Mouse (Mus musculus): ENCODE data around the gene Nsrp1. TPM values are rescaled to one million over a fixed set of nuclear protein-coding genes. Genes with fewer than 3 reads are reported as not detected.
A peak's percentile ranks its signal among the peaks of the same experiment; 100 is the strongest.

Nsrp1 gene
- total RNA-seq, 1 experiment from 2014 or later = 27.9 TPM

DNA sequence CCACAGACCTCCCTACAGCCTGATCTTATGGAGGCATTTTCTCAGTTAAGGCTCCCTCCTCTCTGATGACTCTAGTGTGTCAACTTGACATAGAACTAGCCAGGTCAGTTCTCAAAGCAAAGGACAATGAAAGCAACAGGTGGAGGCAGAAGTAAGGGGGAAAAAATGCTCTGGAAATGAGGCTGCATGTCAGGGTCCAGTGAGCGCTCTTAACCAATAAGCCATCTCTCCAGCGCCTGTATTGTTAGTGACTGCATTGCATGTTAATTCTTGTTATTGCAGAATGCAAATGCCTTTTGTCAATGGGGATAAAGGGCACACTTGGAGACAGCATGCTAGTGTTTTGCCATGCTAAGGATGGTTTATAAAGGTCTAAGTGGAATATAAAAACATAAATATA is 35.4 kb downstream of the Nsrp1 start:
- no peak for DNase-seq

DNA sequence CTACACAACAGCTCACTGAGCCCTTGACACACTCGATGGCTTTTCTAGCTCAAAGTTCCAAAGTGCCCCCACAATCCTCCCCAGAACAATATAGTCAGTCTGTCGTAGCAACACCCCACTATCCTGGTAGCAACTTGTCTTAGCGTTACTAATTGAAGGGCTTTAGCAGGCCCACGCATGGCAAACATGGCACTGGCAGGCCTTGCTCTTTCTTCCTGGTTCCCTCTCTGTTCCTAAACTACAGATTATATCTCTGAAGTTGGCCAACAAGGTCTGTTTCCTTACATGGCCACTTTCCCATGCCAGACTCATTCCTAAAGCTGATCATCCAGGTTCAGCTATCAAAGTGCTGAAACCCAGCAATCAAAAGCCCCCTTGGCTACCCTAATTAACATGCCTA is 36.3 kb downstream of the Nsrp1 start:
- DNase-seq = no peak

DNA sequence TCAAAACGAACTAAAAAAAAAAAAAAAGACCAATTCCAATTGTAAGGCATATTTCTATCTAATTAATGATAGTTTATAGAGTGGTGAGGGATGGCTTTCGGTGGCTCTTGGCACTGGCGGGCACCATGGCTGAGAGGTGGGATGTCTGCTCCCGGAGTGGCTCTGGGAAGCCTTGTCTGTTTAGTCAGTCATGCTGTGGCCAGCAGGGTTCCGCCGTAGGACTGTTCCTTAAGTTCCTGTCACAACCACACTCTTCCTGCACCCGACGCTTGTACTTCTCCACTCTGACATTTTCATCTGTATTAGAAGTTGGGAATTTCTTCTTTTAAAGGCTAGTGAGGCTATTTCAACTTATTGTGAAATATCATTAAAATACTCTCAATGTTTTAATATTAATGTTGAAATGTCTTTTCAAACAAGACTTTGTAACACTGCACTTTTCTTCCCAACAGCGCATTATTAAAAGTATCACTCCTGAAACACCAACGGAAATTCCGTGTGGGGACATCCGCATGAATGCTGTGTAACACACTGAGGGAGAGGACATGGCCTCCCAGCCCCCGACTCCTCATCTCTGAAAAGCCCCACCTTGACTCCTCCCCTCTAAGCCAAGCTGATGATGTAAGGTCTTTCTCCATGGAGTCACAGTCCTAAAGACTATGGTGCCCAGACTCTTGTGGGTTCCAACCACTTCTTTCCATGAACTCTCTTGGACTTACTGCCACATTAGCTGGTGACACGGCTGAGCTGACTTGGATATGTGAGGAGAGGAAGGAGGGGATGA is 46.9 kb downstream of the Nsrp1 start:
- no peak for DNase-seq

DNA sequence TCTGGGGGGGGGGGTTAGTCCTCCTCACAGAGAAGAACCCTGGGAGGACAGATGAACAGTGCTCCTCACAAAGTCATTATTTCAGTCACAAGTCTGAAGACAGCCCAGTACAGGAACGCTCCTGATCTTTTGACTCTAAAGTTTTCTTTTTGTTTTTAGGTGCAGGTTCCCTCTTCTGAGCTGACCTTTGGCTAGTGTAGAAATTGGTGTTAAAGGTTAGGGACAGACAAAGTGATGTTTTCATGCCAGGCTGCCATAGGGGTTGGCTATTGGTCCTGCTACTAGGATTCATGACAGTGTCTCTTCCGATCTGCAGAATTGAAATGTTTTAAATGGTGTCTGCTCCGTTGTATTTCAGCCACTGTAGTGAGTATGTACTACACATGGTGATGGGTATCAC is 50.1 kb downstream of the Nsrp1 start:
- no peak for DNase-seq

DNA sequence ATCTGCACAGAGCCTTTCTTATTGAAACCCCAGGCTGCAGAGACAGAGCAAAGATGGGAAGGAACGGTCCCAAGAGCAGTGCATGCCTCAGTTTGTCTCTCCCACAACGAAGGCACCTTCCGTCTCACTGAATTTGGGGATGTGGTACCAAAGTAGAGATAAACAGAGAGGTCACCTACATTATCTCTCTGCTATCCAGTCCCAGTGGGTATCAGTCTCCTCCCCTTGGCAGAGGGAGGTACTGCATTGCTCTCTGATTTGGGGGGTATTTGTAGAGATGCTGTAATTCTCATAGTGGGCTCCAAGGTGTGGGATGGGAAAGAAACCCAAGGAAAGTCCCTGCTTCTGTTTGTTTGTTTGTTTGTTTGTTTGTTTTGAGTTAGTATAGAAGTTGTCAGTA is 51.7 kb downstream of the Nsrp1 start:
- no peak for DNase-seq

DNA sequence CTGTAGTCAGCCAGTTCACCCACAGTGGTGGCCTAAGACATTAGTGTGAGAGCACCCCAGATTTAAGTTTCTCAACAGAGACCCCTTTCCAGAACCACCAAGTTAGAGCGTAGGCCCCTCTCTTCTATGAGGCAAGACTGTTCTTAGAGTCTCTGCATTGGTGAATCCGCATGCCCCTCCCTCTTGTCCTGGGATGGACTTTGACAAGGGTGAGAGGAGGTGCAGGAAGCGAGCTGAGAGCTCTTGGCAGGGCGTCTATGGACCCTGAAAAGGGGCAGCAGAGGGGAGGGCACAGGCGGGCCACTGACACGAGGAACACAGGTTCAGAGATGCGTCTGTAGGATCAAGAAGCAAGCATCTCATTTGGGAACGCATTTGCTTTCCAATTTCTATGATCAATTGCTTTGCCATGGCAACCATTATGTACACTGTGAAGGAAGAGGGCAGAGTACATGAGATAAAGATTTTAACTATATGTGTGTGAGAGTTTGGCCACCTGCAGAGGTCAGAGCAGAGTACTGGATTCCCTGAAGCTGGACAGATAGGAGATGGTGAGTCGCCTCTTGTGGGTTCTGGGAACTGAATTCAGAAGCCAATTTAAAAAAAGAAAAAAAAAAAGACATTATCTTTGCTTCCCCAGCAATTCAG is 56.4 kb downstream of the Nsrp1 start:
- no peak for DNase-seq

DNA sequence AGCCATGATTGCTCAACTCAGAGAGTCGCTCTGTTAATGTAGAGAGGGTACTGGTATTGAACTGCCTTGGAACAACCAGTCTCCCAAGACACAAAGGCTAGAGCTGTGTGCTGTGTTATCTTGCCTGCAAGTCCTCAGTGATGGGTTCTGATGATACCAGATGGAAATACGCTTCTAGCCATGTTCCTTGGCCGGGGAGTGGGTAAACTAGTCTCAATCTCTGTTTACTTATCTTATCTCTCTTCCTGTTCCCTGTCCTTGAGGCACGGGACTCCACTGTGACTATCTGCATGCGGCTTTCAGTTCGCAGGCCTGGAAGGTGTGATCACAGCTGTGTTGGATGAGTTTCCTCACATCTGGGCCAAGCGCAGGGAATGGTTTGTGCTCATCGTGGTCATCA is 58.7 kb downstream of the Nsrp1 start:
- no peak for DNase-seq

DNA sequence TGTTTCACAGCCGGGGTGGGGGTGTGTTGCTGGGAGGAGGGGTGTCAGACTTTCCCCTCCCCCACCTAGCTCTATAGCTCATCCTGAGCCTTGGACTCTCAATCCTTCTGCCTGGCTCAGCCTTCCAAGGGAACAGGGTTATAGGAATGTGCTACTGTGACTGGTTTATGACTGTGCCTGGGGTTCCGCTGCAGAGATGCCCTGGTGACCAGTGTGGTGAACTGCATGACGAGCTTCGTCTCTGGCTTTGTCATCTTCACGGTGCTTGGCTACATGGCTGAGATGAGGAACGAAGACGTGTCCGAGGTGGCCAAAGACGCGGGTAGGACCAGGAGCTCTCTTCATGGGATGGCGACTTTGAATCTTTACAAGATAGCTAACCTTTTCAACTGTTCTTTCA is 60.2 kb downstream of the Nsrp1 start:
- DNase-seq = no peak

DNA sequence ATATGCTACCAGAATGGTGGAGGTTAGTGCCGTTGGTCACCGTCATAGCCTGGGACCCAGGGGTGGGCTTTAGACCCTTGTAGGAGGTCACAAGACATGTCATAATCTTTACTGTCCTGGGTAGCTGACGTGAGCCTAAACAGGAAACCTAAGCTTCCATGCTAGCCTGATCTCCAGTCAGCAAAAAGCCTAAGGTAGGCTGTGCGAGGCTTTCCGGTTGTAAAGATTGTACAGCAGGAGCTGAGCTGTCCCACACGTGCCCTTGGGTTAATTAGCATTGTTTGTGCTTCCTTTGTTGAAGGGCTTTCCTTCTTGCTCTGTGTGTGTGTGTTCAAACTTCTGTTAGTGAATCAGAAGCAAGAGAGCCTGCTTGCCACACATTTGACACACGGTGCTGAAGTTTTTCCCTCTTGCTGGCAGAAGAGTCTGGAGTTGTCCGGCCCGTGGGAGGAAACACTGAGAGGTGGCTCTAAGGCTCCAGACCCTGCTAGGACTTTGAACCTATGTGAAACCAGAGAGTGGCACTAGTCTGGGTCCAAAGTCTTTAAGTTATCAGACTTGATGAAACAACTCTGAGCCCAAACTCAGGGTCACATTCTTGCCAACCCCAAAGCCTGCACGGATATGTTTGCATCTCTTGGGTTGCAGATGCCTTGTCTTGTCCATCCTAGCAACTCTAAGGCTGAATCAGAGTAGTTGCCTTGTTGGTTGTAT is 67.3 kb downstream of the Nsrp1 start:
- DNase-seq = no peak

DNA sequence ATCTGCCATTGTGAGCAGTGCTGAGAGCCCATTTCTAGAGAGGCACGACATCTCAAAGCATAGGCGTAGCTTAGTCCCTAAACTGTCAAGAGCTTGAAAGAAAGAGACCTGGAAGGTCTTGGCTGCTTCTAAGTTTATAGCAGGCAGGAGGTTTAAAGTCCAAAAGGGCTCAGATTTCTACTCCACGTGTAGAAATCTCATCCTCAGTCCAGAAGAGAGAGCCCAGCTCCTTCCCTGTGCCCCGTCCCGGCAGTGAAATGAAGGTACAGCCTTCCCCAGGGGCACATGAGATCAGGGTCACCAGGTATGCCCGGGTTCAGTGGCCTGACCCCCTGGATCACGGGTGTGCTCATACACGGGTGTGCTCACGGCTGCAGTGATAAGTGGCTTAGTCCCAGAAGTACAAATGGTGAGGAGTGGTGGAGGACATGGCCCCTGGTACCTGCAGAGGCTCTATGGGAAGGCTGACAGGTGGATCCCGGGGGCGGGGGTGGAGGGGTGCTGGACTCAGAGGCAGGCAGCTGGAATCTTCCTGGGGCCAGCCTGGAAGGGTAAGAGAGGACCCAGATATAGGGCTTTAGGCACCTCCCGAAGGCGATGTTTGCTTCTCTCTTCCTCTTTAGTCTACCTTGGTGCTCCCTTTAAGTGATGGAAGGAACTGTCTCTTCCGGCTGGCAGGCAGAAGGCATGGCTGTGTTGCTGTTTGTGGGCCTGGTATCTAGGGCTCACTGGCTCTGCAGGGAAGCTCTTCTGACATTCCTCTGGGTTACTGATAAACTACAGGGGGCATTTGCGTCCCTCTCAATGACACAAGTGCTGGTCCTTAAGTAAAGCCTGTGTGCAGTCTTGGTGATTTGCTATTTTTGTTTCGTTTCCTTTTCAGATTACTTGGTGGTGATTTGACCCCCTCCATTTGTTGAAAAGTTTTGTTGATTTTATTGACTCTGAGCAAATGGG is 68.9 kb downstream of the Nsrp1 start:
- no peak for DNase-seq

DNA sequence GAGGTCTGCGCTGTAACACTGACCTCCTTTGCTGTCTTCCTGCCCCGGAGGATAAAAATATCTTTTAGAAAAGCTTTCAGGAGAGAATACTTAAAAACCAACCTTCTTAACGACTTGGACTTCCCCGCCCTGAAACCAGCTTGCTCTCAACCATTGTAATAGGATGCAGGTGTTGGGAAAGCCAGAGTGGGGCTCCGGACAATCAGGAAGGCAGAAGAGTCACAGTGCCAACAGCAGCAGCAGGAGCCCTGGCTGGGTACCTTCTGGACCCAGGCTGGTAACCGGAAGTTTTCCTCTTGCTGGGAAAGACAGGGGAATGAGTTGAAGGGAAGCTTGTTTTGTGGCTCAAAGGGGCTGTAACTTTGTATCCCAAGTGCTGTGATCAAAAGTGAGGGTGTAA is 71.6 kb downstream of the Nsrp1 start:
- no peak for DNase-seq

DNA sequence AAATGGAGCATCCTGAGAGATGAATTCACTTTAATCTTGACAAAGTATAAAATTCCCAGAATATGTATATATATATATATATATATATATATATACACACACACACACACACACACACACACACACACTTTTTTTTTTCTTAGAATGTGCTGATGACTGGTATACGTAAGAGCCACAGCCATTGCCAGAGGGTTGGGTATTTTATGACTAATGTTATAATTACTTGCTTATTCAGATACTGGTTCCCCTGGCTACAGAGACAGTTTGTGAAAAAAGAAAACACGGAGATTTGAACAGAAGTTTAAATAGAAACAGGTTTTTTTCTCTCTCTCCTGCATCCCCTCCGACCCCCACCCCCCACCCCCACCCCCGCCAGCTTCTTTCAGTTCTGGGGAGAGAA is 72.4 kb downstream of the Nsrp1 start:
- no peak for DNase-seq

DNA sequence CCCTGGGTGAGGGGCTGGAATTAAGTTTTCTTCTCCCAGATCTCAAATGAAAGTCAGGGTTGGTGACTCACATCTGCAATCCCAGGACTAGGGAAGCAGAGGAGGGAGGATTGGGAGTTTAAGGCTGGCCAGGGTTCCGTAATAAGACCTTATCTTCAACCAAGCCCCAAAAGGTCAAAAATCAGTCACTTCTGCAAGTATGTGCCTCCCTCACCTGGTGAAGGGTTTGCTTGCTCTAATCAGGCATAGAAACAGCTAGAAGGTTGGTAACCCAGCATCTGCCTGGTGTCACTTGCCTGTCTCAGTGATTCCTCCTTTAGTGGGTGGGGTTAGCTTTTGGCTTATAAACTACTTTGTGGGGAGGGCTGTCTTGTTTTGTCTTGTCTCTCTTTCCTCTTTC is 75.9 kb downstream of the Nsrp1 start:
- DNase-seq = no peak

DNA sequence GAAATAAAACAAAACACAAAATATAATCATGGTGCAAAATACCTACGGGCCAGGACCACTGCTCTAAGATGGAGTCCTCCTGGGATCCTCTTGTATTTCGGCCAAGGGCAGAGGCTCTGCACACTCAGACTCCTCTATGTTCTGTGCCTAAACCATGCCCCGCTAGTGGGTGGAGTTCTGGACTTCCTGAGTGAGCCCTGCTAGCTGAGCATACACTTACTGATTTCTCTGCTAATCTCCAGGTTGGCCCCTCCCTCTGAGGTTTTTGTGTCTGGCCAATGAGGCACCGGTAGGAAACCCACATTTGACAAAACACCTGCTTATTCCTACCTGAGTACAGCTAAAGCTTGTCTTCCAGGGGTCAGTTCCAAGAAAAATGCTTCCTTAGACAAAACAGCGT is 77.5 kb downstream of the Nsrp1 start:
- DNase-seq = no peak

DNA sequence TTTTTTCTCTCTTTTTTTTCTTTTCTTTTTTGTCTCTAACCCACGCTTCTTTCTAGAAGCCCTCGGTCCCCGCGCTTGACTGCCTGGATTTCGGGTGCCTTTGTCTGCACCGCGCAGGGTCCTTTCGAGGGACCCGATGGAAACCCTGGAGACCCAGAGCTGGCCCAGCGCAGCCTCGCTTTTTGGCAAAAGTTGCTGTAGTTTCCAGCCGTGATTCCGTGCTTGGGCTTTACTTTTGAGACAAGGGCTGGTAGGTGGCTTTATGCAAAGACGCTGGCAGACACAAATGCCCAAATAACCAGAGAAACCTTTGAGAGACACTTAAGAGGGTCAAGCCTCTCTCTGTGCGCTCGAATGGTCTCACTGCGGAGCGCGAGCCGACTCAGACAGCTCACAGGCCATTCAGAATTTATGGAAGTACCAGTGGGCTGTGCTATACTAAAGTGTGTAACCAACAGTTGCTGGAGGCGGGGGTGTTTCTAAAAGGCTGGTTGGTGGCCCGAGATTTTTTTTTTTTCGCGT is 79.5 kb downstream of the Nsrp1 start:
- DNase-seq = no peak

DNA sequence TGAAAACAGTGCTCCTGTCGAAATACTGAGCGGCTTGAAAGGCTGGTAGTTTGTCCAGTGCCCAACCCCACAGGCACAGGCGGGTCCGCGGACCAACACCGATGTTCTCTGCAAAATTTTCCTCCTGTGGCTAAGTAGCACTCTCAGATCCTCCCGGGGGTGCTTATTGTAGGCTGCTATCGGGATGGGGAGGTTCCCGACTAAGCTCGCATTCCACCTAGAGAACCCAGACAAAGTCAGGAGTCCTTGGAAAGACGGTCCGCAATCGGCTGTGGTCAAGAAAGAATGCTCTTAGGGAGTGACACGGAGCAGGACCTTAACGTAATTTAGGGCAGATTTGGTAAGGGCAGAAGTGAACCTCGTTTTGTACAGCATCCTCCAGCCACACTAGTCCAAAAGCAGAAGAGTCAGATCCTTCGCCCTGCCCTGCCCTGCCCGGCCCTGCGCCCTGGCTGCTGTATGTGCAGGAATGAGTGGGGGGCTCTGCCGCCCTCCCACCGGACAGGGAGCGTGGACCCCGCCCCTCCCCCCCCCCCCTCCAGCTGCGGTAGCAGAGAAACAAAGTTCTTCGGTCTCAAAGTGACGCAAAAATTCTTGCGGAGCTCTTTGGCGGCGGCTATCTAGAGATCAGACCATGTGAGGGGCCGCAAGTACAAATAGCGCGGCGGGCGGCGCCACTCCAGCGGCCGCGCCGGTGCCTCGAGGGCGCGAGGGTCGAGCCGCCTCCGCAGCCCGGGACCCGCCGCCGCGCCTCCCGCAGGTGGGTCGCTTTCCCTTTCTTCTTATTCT is 80.1 kb downstream of the Nsrp1 start, which contains the start of gene Slc6a4:
Gene Slc6a4, plus strand, starts transcription at position 688 of the 789 bp plus-strand sequence.
- no peak for DNase-seq

DNA sequence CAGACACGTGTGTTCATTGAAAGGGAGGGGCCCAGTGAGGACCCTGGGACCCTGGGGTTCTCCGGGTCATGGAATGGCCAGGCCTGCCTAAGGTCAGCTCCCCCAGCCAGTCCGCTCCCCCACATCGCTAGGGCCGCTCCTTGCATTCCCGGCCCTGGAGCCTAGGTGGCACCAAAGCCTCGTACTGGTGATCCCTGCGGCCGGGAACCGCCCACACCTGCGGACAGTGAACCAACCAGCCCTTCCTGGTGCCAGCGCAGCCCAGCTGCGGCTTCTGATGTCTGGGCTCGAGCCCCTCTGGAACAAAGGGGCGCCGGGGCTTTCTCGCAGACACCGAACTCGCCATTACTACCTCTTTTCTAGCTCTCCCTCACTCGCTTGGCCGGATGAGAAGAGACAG is 80.9 kb downstream of the Nsrp1 start:
- peak; percentile 85 for DNase-seq

DNA sequence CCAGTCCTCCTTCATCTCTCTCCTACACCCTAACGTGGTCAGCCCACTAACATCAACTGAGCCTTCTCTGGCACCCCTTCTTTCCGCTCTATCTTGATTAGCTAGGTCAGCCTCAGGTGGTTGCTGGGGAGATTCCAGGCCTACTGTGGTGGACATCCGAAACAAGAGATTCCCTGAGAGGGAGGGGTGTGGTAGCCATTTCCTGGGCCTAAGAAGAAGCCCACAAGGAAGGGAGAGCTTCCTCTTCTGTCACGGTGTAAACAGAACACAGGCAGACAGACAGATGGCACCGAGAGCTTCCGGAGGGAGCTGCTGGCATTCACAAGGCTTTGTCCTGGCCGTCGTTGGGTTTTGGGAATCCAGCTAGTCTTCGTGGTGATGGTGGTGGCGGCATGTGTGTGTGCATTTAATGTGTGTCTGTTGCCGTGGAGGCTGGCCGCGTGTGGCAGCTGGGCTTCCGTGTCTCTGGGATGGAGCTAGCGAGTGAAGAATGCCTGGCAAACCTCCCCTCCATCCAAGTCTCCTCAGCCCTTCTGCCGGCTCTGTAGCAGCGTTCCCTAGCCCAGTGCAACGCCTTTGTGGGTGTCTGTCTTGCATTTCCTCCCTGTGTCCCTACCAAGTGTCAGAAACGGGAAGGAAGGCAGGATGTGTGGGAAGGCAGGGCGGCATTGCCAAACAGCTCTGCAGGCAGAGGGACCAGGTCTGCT is 82.1 kb downstream of the Nsrp1 start:
- DNase-seq = no peak

All from adrenal gland, postnatal 25 days (tissue).